Comparison of ENCODE assay signal across 9 mouse cellular contexts in the genomic region with DNA sequence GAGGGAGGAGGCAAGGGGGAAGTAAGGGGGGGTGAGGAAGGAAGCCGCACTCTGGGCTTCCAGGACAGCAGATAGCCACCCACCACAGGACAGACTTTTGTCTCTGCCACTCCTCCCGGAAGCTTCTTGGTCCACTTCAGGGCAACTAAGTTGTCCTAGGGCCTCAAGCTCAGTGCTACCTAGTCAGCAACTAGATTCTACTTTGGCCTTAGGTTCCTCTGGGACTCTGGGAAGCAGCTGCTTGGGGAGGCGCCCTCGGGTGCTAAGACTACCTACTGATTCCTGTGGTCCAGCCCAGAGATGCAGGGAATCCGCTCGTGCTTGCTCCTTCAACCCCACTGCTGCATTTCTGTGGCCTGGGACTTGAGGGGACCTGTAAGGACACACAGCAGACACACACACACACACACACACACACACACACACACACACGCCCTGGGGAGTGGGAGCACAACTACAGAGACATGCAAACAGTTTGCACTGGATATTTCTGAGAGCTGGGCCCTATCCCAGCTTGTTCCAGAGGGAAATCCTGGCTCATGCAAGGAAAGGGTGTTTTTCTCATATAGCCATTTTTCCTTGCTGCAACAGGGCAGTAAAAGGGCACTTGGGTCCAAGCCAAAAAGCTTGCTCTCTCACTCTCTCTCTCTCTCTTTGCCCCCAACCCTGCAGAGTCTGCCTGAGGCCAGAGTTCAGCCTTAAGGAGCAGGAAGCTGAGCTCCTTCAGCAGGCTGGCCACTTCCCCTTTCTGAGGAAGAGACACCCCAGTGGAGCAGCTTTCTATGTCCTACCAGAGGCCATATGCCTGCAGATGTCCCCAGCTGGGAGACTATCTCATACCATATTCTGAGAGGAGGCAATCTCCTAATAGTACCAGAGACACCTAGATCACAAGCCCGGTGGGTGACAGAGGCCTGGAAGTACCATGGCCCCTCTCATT. TPM values are rescaled to one million over a fixed set of nuclear protein-coding genes. Genes with fewer than 3 reads are reported as not detected.
DNase-seq lines count a peak whose midpoint lies in the region; ATAC-seq and TF ChIP-seq lines count a peak whose summit lies in the region.
"Had no signal": no experiment of that assay in that cellular context is flagged by ENCODE, and none has a peak within 500 bp of the region (broad histone marks: within the 10 kb centered on the region; RNA-seq: fewer than 3 reads in every experiment).

No protein-coding gene starts in this region.

- H3ac ChIP-seq in C2C12 (ENCODE audit: control insufficient read depth, insufficient read length, low read depth) = peak overlapping the region; percentile 29

- no peak overlapping the region for H3K4me3 ChIP-seq in C2C12 (ENCODE audit: insufficient read depth, poor library complexity, severe bottlenecking)
- H3K4me3 ChIP-seq in embryonic facial prominence, embryonic 15.5 days (replicated peaks) = peak overlapping the region; percentile 11; the same call in 1 of the 2 replicates
- no peak overlapping the region for H3K4me3 ChIP-seq in intestine, embryonic 14.5 days (ENCODE audit: low read depth, low read length)
- no peak overlapping the region for H3K4me3 ChIP-seq in liver, embryonic 16.5 days (ENCODE audit: low read depth, low read length)

- peak; percentile 45 for DNase-seq in embryo, embryonic 11 days
- DNase-seq in embryo, embryonic 9.5 days (ENCODE audit: extremely low spot score) = no peak
- no peak for DNase-seq in intestine, embryonic 14.5 days (ENCODE audit: low spot score)
- peak; percentile 39 for DNase-seq in naive thymus-derived CD4-positive, alpha-beta T cell, adult 2 months (ENCODE audit: low read depth)

- no peaks in the 10 kb centered on the region for H3K9me3 ChIP-seq in embryonic facial prominence, embryonic 15.5 days (replicated peaks)
- H3K9me3 ChIP-seq in intestine, embryonic 14.5 days (ENCODE audit: control insufficient read depth, low read length) = no peaks in the 10 kb centered on the region
- no peaks in the 10 kb centered on the region for H3K9me3 ChIP-seq in liver, embryonic 16.5 days (replicated peaks; ENCODE audit: control insufficient read depth, low read length)

- H3K79me2 ChIP-seq in C2C12 (ENCODE audit: control insufficient read depth, insufficient read depth) = no peaks in the 10 kb centered on the region

- no peaks in the 10 kb centered on the region for H3K27me3 ChIP-seq in C2C12 (ENCODE audit: control insufficient read depth, insufficient read depth, insufficient read length)
- H3K27me3 ChIP-seq in embryonic facial prominence, embryonic 15.5 days = no peaks in the 10 kb centered on the region
- no peaks in the 10 kb centered on the region for H3K27me3 ChIP-seq in intestine, embryonic 14.5 days (replicated peaks; ENCODE audit: control insufficient read depth, insufficient read depth, low read length)
- no peaks in the 10 kb centered on the region for H3K27me3 ChIP-seq in liver, embryonic 16.5 days (ENCODE audit: control insufficient read depth, insufficient read depth, low read depth, low read length)
- H3K27me3 ChIP-seq: Patski had no signal

- H3K27ac ChIP-seq in embryonic facial prominence, embryonic 15.5 days (replicated peaks) = peak overlapping the region; percentile 99
- peak overlapping the region; percentile 99 for H3K27ac ChIP-seq in intestine, embryonic 14.5 days (ENCODE audit: low read depth)
- peak overlapping the region; percentile 64 for H3K27ac ChIP-seq in liver, embryonic 16.5 days (ENCODE audit: low read length)

- H3K79me3 ChIP-seq in C2C12 (ENCODE audit: low read depth) = no peaks in the 10 kb centered on the region

- H3K4me1 ChIP-seq in embryonic facial prominence, embryonic 15.5 days = peaks cover 62% of the 10 kb centered on the region
- H3K4me1 ChIP-seq in intestine, embryonic 14.5 days (replicated peaks; ENCODE audit: control insufficient read depth, insufficient read depth, low read length) = peaks cover 48% of the 10 kb centered on the region
- peaks cover 20% of the 10 kb centered on the region for H3K4me1 ChIP-seq in liver, embryonic 16.5 days (ENCODE audit: control insufficient read depth, low read depth, low read length)

- H3K9ac ChIP-seq in embryonic facial prominence, embryonic 15.5 days = 0 out of 2 replicates have a peak overlapping the region, but pooled peaks have one; percentile 4
- peak overlapping the region; percentile 49 for H3K9ac ChIP-seq in intestine, embryonic 14.5 days (ENCODE audit: low read length)
- no peak overlapping the region for H3K9ac ChIP-seq in liver, embryonic 16.5 days (ENCODE audit: low read depth, low read length)

- WGBS in embryonic facial prominence, embryonic 15.5 days = 37% methylated on average over 8 of the region's 8 CpGs
- WGBS in intestine, embryonic 14.5 days = 32% methylated on average over 8 of the region's 8 CpGs
- 26% methylated on average over 8 of the region's 8 CpGs for WGBS in liver, embryonic 16.5 days (ENCODE audit: insufficient replicate concordance)

- peak overlapping the region; percentile 43 for H3K4me2 ChIP-seq in embryonic facial prominence, embryonic 15.5 days (replicated peaks)
- H3K4me2 ChIP-seq in intestine, embryonic 14.5 days (ENCODE audit: low read length) = peak overlapping the region; percentile 36
- no peak overlapping the region for H3K4me2 ChIP-seq in liver, embryonic 16.5 days (ENCODE audit: low read depth, low read length)

- TF ChIP-seq CTCF in C2C12 (IDR thresholded peaks at IDR 0.05; ENCODE audit: control insufficient read depth, insufficient read depth, insufficient read length) = no peak

- ATAC-seq in embryonic facial prominence, embryonic 15.5 days (ENCODE audit: insufficient number of reproducible peaks, low FRiP score, low TSS enrichment, low read depth) = no peak
- peak; percentile 29 for ATAC-seq in intestine, embryonic 14.5 days (replicated peaks; ENCODE audit: low FRiP score, low TSS enrichment, low read depth)
- ATAC-seq in liver, embryonic 16.5 days (ENCODE audit: low read depth) = peak; percentile 25
- ATAC-seq in erythroid progenitor cell, adult 5-6 weeks (replicated peaks; ENCODE audit: low FRiP score, poor library complexity, severe bottlenecking) = no peak

- no peaks in the 10 kb centered on the region for H3K36me3 ChIP-seq in C2C12 (ENCODE audit: control insufficient read depth, insufficient read depth)
- no peaks in the 10 kb centered on the region for H3K36me3 ChIP-seq in embryonic facial prominence, embryonic 15.5 days
- no peaks in the 10 kb centered on the region for H3K36me3 ChIP-seq in intestine, embryonic 14.5 days (ENCODE audit: control insufficient read depth, insufficient read depth, low read length)
- H3K36me3 ChIP-seq in liver, embryonic 16.5 days (ENCODE audit: control insufficient read depth, insufficient read depth) = no peaks in the 10 kb centered on the region

TF ChIP-seq in C2C12, 6 proteins besides CTCF, POLR2A, EP300 and RAD21:
- no peak for TF ChIP-seq MYOD1 (IDR thresholded peaks at IDR 0.05; ENCODE audit: control insufficient read depth, insufficient read length, low read depth)
- no peak for TF ChIP-seq MYOG (IDR thresholded peaks at IDR 0.05; ENCODE audit: control insufficient read depth, extremely low read depth, insufficient read length)
- no peak for TF ChIP-seq FOSL1 (IDR thresholded peaks at IDR 0.05; ENCODE audit: insufficient read depth, low read length, poor library complexity, severe bottlenecking)
- TF ChIP-seq CEBPB (IDR thresholded peaks at IDR 0.05; ENCODE audit: low read depth) = no peak
- TF ChIP-seq USF1 (IDR thresholded peaks at IDR 0.05; ENCODE audit: low read depth) = no peak
- TF ChIP-seq MAX (IDR thresholded peaks at IDR 0.05) = no peak
TF ChIP-seq in C2C12: peak in this region for 0.

RNA-seq across cellular contexts. Expression of gene Ski, which starts 12.2 kb away (rescaled TPM):
- polyA plus RNA-seq in C2C12 (2012; fragmentation: generic; extraction: Trizol) = 45.2 TPM
- 24.4 and 26.3 TPM in 2 replicates for polyA plus RNA-seq in embryonic facial prominence, embryonic 15.5 days (2015; fragmentation: Nextera tagmentation; extraction: Ambion mirVana)
- polyA plus RNA-seq in intestine, embryonic 14.5 days (2014; fragmentation: Nextera tagmentation; extraction: Ambion mirVana) = 24.4 and 25.3 TPM in 2 replicates
- 2.4 and 2.5 TPM in 2 replicates for polyA plus RNA-seq in liver, embryonic 16.5 days (2015; fragmentation: Nextera tagmentation; extraction: Ambion mirVana)
- total RNA-seq in erythroid progenitor cell, adult 5-6 weeks (2015; ENCODE audit: low replicate concordance) = 5.0 and 9.7 TPM in 2 replicates
- 1.7 and 2.7 TPM in 2 replicates for total RNA-seq in erythroid progenitor cell, adult 5-6 weeks (2017; ENCODE audit: low replicate concordance)

RNA-seq across cellular contexts. Expression of gene Faap20, which starts 15.0 kb away (rescaled TPM):
- polyA plus RNA-seq in C2C12 (2012; fragmentation: generic; extraction: Trizol) = 30.6 TPM
- 74.9 and 75.0 TPM in 2 replicates for polyA plus RNA-seq in embryonic facial prominence, embryonic 15.5 days (2015; fragmentation: Nextera tagmentation; extraction: Ambion mirVana)
- polyA plus RNA-seq in intestine, embryonic 14.5 days (2014; fragmentation: Nextera tagmentation; extraction: Ambion mirVana) = 74.6 and 81.2 TPM in 2 replicates
- 17.1 and 18.6 TPM in 2 replicates for polyA plus RNA-seq in liver, embryonic 16.5 days (2015; fragmentation: Nextera tagmentation; extraction: Ambion mirVana)
- 4.0 and 6.7 TPM in 2 replicates for total RNA-seq in erythroid progenitor cell, adult 5-6 weeks (2015; ENCODE audit: low replicate concordance)
- total RNA-seq in erythroid progenitor cell, adult 5-6 weeks (2017; ENCODE audit: low replicate concordance) = 2.1 and 2.2 TPM in 2 replicates

Comparison
In these comparisons a context has a peak if more than half of its experiments do, and no peak if none do; other contexts are left out.
1. DNase-seq: peak in embryo, embryonic 11 days (single experiment) and naive thymus-derived CD4-positive, alpha-beta T cell, adult 2 months (single experiment); none in embryo, embryonic 9.5 days (single experiment) and intestine, embryonic 14.5 days (single experiment).
2. ATAC-seq: peak in intestine, embryonic 14.5 days (single experiment) and liver, embryonic 16.5 days (single experiment); none in embryonic facial prominence, embryonic 15.5 days (single experiment) and erythroid progenitor cell, adult 5-6 weeks (single experiment).
3. Peak in every context shown above with its lines, with median percentiles within 50 percentile points of each other: H3K27ac ChIP-seq.